In genomic region chr10:42261103-42261502, GRCm38 (mm10) we compare ENCODE assay signal across 23 mouse cellular contexts. TPM values are rescaled to one million over a fixed set of nuclear protein-coding genes. Genes with fewer than 3 reads are reported as not detected.
A peak's percentile ranks its signal among the peaks of the same experiment; 100 is the strongest.
DNase-seq lines count a peak whose midpoint lies in the region; ATAC-seq lines count a peak whose summit lies in the region.
"Had no signal": no experiment of that assay in that cellular context is flagged by ENCODE, and none has a peak within 500 bp of the region (broad histone marks: within the 10 kb centered on the region; RNA-seq: fewer than 3 reads in every experiment).

No protein-coding gene starts in this region.

- peak overlapping the region; percentile 0; the same call in 1 of the 2 replicates for H3K4me2 ChIP-seq in heart, embryonic 11.5 days
- peak overlapping the region; percentile 70 for H3K4me2 ChIP-seq in liver, embryonic 13.5 days
- H3K4me2 ChIP-seq: embryonic facial prominence, embryonic 12.5 days; forebrain, embryonic 15.5 days; hindbrain, embryonic 14.5 days; midbrain, embryonic 15.5 days had no signal

- no peaks in the 10 kb centered on the region for H3K9me3 ChIP-seq in heart, embryonic 11.5 days (replicated peaks; ENCODE audit: control insufficient read depth, low read length)
- H3K9me3 ChIP-seq in megakaryocyte, embryonic 14.5 days, result 0 out of 2 replicates have a peak, but pooled peaks cover 2% of the 10 kb centered on the region
- no peaks in the 10 kb centered on the region; the same call in 1 of the 2 replicates for H3K9me3 ChIP-seq in liver, embryonic 13.5 days (replicated peaks)
- H3K9me3 ChIP-seq: embryonic facial prominence, embryonic 12.5 days; forebrain, embryonic 15.5 days; midbrain, embryonic 15.5 days had no signal

- no peak for ATAC-seq in heart, embryonic 11.5 days (replicated peaks; ENCODE audit: insufficient number of reproducible peaks, low FRiP score, low TSS enrichment)
- no peak for ATAC-seq in megakaryocyte, adult 5-6 weeks (ENCODE audit: poor library complexity, severe bottlenecking)
- no peak for ATAC-seq in liver, embryonic 13.5 days (ENCODE audit: low read depth)
- ATAC-seq: forebrain, embryonic 15.5 days; midbrain, embryonic 15.5 days; Patski had no signal

- no peak overlapping the region for H3K9ac ChIP-seq in heart, embryonic 11.5 days (ENCODE audit: low read depth, low read length)
- H3K9ac ChIP-seq in liver, embryonic 13.5 days, result peak overlapping the region; percentile 77
- H3K9ac ChIP-seq: embryonic facial prominence, embryonic 12.5 days; forebrain, embryonic 15.5 days; hindbrain, embryonic 14.5 days; midbrain, embryonic 15.5 days had no signal

- no peaks in the 10 kb centered on the region for H3K27me3 ChIP-seq in heart, embryonic 11.5 days (ENCODE audit: control insufficient read depth, insufficient read depth, low read length)
- H3K27me3 ChIP-seq in megakaryocyte, embryonic 14.5 days (replicated peaks), result no peaks in the 10 kb centered on the region
- no peaks in the 10 kb centered on the region for H3K27me3 ChIP-seq in liver, embryonic 13.5 days
- H3K27me3 ChIP-seq: embryonic facial prominence, embryonic 12.5 days; forebrain, embryonic 15.5 days; midbrain, embryonic 15.5 days; Patski had no signal

- H3K4me1 ChIP-seq in heart, embryonic 11.5 days (ENCODE audit: control insufficient read depth, insufficient read depth, low read length), result peaks cover 20% of the 10 kb centered on the region
- H3K4me1 ChIP-seq in megakaryocyte, embryonic 14.5 days, result peaks cover 85% of the 10 kb centered on the region
- H3K4me1 ChIP-seq in liver, embryonic 13.5 days (replicated peaks), result peaks cover 96% of the 10 kb centered on the region
- H3K4me1 ChIP-seq: embryonic facial prominence, embryonic 12.5 days; midbrain, embryonic 15.5 days had no signal

- H3K27ac ChIP-seq in heart, embryonic 11.5 days (ENCODE audit: low read depth, low read length), result no peak overlapping the region
- H3K27ac ChIP-seq in liver, embryonic 13.5 days, result peak overlapping the region; percentile 97
- H3K27ac ChIP-seq: embryonic facial prominence, embryonic 12.5 days; forebrain, embryonic 15.5 days; hindbrain, embryonic 14.5 days; midbrain, embryonic 15.5 days had no signal

- no peak overlapping the region for H3K4me3 ChIP-seq in heart, embryonic 11.5 days (ENCODE audit: low read depth, low read length)
- peak overlapping the region; percentile 65 for H3K4me3 ChIP-seq in megakaryocyte, embryonic 14.5 days (replicated peaks)
- peak overlapping the region; percentile 44 for H3K4me3 ChIP-seq in liver, embryonic 13.5 days (replicated peaks)
- H3K4me3 ChIP-seq: embryonic facial prominence, embryonic 12.5 days; forebrain, embryonic 15.5 days; midbrain, embryonic 15.5 days had no signal

- WGBS in heart, embryonic 11.5 days (ENCODE audit: insufficient replicate concordance), result 89% methylated on average over 8 of the region's 8 CpGs
- 84% methylated on average over 8 of the region's 8 CpGs for WGBS in liver, embryonic 13.5 days (ENCODE audit: insufficient replicate concordance)

- H3K36me3 ChIP-seq in heart, embryonic 11.5 days (ENCODE audit: control insufficient read depth, insufficient read depth, low read length), result peaks cover 6% of the 10 kb centered on the region
- peaks cover 98% of the 10 kb centered on the region for H3K36me3 ChIP-seq in megakaryocyte, embryonic 14.5 days (replicated peaks; ENCODE audit: low read length)
- peaks cover 96% of the 10 kb centered on the region for H3K36me3 ChIP-seq in liver, embryonic 13.5 days
- H3K36me3 ChIP-seq: midbrain, embryonic 15.5 days had no signal

- DNase-seq in heart, postnatal 4 days, result no peak
- DNase-seq in liver, embryonic 13.5 days, result no peak
- no peak for DNase-seq in neural tube, embryonic 10.5 days (ENCODE audit: extremely low spot score, low spot score)
- DNase-seq in cerebellum, adult 11-12 months, result no peak
- DNase-seq: adrenal gland, postnatal 36 days; cerebellum, adult 11 months; cerebellum, postnatal 10 days; gastrocnemius, postnatal 14 days; heart, postnatal 36 days; kidney, adult 8-10 months; kidney, postnatal 14 days; lung, postnatal 10 days; right cerebral cortex, adult 18-20 months; right cerebral cortex, postnatal 4 days; thymus, postnatal 25 days had no signal

RNA-seq across cellular contexts. Expression of gene Foxo3, which starts 15.5 kb away (rescaled TPM):
- polyA plus RNA-seq in heart, embryonic 11.5 days (2014; fragmentation: Nextera tagmentation; extraction: Ambion mirVana), result 5.2 and 7.3 TPM in 2 replicates
- 10 to 100 TPM; 29.4 to 33.1 TPM for total RNA-seq in heart, postnatal 4 days (2021)
- polyA plus RNA-seq in megakaryocyte, embryonic 14.5 days (2012; ENCODE audit: insufficient read depth, low replicate concordance), result 14.8 and 55.2 TPM in 2 replicates
- 25.3 and 25.7 TPM in 2 replicates for total RNA-seq in megakaryocyte, adult 5-6 weeks (2015)
- total RNA-seq in megakaryocyte, adult 5-6 weeks (2017), result 24.9 and 27.4 TPM in 2 replicates
- 14.5 and 15.2 TPM in 2 replicates for polyA plus RNA-seq in liver, embryonic 13.5 days (2015; fragmentation: Nextera tagmentation; extraction: Ambion mirVana)
